Mouse (Mus musculus) olfactory bulb, adult 2 months (tissue): ENCODE measurements around the gene Cpd. TPM values are rescaled to one million over a fixed set of nuclear protein-coding genes. Genes with fewer than 3 reads are reported as not detected.
A peak's percentile ranks its signal among the peaks of the same experiment; 100 is the strongest.

ENCODE experiments used
- H3K27ac ChIP-seq: fragments of 200-500 bp; 2 replicates; pipeline ENCODE4 v1.5.1; 2012; ENCODE audit warnings: low read depth, low read length; ENCODE audit not compliant: insufficient read depth
- H3K4me1 ChIP-seq: fragments of 200-500 bp; 2 replicates; pipeline ENCODE4 v1.6.1; 2012; ENCODE audit warnings: low read length; ENCODE audit not compliant: control insufficient read depth, insufficient read depth
- H3K4me3 ChIP-seq: fragments of 200-500 bp; 2 replicates; pipeline ENCODE4 v1.5.1; 2012; ENCODE audit warnings: mild to moderate bottlenecking, low read depth, low read length, moderate library complexity; ENCODE audit not compliant: insufficient read depth
- CTCF ChIP-seq: fragments of 200-500 bp; IDR thresholded peaks from 2 replicates; pipeline ENCODE4 v1.5.1; 2012; ENCODE audit warnings: low read depth, mild to moderate bottlenecking, low read length, moderate library complexity; ENCODE audit not compliant: insufficient read depth
- POLR2A ChIP-seq: fragments of 200-500 bp; IDR thresholded peaks from 2 replicates; pipeline ENCODE4 v1.6.1; 2012; ENCODE audit warnings: mild to moderate bottlenecking, low read depth, low read length, moderate library complexity; ENCODE audit not compliant: insufficient read depth
- WGBS: fragments of 180-500 bp; shearing (Covaris S2); methylation state at CpG from one replicate; pipeline ENCODE4 v1.1.7; 2018; 5-methylcytosine and 5-hydroxymethylcytosine counted together
- polyA plus RNA-seq: library from polyadenylated mRNA; stranded (reverse); fragments of >200 nt; gene quantifications from 2 replicates; pipeline ENCODE4 v1.2.4, GENCODE M21; 2012; ENCODE audit warnings: low replicate concordance; ENCODE audit not compliant: missing spikeins, insufficient read depth, insufficient read length

Cpd gene
- polyA plus RNA-seq, 1 experiment = not detected

- TF ChIP-seq CTCF (no peak), POLR2A (no peak)
- 86% methylated on average over 5 of the region's 5 CpGs for WGBS
- no peak overlapping the region for H3K4me3 ChIP-seq
- H3K4me1 ChIP-seq = no peaks in the 10 kb centered on the region
- H3K27ac ChIP-seq = no peak overlapping the region
Measured at GRCm38 (mm10) chr11:76879816-76880215, 33.0 kb upstream of the Cpd start.

- Histone ChIP-seq H3K27ac (no peak overlapping the region), H3K4me1 (no peaks in the 10 kb centered on the region), H3K4me3 (no peak overlapping the region)
- WGBS = 81% methylated on average over 6 of the region's 6 CpGs
- TF ChIP-seq CTCF (no peak), POLR2A (no peak)
Measured at GRCm38 (mm10) chr11:76874766-76875165, 27.9 kb upstream of the Cpd start.

DNA sequence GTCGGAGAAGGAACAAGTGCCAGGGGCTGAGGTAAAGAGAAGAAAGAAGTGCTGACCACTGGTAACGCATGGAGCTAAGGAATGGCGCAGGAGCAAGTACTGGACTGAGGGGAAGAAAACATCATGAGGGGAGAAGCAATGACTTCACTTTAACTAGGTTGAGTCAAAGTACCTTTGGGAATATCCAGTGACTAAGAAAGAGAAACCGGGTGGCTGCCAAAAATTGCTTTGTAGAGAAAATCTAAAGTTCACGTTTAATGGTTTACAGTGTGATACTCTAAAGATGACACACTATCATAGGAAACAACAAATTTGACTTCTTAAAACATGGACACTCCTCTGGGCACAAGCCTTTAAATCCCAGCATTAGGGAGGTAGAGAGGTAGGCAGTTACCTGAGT is 27.0 kb upstream of the Cpd start:
- no peak for TF ChIP-seq CTCF
- TF ChIP-seq POLR2A = no peak
- WGBS = 93% methylated on average over 5 of the region's 5 CpGs
- Histone ChIP-seq H3K4me1 (no peaks in the 10 kb centered on the region), H3K4me3 (no peak overlapping the region), H3K27ac (no peak overlapping the region)

DNA sequence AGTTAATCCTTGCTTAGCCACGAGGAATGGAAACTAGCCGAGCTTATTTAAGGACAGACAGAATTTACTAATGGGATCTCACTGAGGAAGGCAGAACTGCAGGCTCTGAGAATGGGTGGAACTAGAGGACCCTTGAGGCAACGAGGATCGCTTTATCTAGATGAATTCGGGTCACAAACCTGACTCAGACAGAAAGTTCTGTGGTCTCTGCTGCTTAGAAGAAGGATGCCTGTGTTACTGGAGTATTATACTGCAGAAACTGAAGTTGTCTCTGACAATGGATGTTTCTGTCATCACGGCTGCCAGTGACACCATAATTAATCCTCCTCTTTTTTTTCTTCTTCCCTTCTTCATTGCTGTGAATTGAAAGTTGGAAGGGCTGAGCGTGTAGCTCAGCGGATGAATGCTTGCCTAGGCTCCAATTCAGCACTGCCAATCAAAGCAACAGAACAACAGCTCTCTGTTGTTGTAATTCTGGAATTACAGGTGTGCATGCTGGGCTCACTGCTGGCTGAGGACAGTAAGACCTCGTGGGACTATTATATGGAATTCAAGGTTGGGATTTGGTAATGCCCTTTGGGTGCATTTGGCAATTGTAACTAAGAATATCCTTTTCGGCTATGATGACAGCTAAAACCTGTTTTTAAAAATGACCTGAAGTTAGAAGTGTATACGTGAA is 25.9 kb upstream of the Cpd start:
- no peaks in the 10 kb centered on the region for H3K4me1 ChIP-seq
- no peak overlapping the region for H3K4me3 ChIP-seq
- TF ChIP-seq CTCF = no peak
- TF ChIP-seq POLR2A = no peak
- WGBS = 49% methylated on average over 11 of the region's 11 CpGs
- no peak overlapping the region for H3K27ac ChIP-seq

DNA sequence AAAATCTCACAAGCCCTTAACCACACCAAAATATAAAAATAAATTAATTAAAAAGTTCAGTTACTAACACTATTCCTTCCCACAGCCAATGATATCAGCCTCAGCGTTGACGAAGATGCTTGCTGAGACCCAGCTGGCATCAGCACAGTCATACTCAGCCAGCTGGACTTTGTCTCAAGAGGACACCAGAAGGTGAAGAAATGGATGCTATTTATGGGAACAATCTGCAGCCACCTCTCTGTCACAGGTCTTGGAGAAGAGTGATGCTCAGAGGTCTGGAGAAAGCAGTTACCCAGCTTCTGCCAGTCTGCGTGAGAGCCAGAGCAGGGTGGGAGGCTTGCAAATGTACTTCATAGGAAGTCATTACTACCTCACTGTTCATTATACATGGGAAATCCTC is 14.4 kb upstream of the Cpd start:
- no peak overlapping the region for H3K27ac ChIP-seq
- TF ChIP-seq CTCF (no peak), POLR2A (no peak)
- 82% methylated on average over 3 of the region's 3 CpGs for WGBS
- peaks cover 12% of the 10 kb centered on the region for H3K4me1 ChIP-seq
- no peak overlapping the region for H3K4me3 ChIP-seq

DNA sequence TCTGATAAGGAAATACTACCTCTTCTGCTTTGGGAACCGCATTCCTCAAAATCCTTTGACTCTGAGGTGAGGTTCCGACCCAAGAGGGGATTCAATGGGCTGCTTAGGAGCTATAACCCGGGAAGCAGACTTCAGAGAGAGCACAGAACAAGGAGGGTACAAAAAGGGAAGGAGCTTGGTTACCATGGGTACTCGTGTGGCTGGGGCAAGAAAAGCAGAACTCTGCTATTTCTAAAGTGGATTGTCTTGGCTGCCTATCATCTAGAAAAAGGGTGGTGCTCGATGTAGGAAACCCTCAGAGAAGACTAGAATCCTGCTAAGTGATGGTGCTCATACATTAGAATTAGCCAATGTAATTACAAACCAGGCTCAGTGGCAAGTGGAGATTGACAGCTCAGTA is 12.4 kb upstream of the Cpd start:
- no peak overlapping the region for H3K4me3 ChIP-seq
- 31% methylated on average over 5 of the region's 5 CpGs for WGBS
- H3K27ac ChIP-seq = peak overlapping the region; percentile 28; the same call in 1 of the 2 replicates
- TF ChIP-seq POLR2A (no peak), CTCF (no peak)
- peaks cover 16% of the 10 kb centered on the region for H3K4me1 ChIP-seq

GRCm38 (mm10) chr11:76858781-76859180 is 12.0 kb upstream of the Cpd start:
- TF ChIP-seq CTCF (no peak), POLR2A (no peak)
- H3K4me3 ChIP-seq = no peak overlapping the region
- 54% methylated on average over 5 of the region's 5 CpGs for WGBS

DNA sequence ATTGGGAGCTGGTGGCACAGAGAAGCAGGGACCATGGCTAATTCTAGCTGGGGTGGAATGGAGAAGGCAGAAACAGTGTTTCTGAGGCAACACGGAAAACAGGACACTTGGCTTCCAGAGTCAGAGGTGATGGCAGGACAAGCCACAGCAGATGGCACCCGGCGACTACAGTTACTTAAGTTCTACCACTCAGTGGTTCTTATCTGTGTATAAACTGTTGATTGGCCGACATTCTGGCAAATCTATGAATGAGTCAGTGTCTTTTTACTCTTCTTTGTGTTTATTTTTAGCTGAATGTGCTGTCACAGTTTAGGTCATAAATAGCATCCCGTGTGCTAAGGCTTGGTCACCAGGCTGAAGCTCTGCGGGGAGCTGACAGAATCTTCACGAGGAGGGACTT is 10.3 kb upstream of the Cpd start:
- Histone ChIP-seq H3K4me1 (peaks cover 16% of the 10 kb centered on the region), H3K4me3 (no peak overlapping the region), H3K27ac (no peak overlapping the region)
- TF ChIP-seq POLR2A (no peak), CTCF (no peak)
- 50% methylated on average over 7 of the region's 7 CpGs for WGBS

More at GRCm38 (mm10) chr11:76858781-76859180, 12.0 kb upstream of the Cpd start:
- Histone ChIP-seq H3K27ac (peak overlapping the region; percentile 28; the same call in 1 of the 2 replicates), H3K4me1 (peaks cover 16% of the 10 kb centered on the region)

- H3K4me1 ChIP-seq = peaks cover 16% of the 10 kb centered on the region
- no peak overlapping the region for H3K4me3 ChIP-seq
- no peak overlapping the region for H3K27ac ChIP-seq
- TF ChIP-seq POLR2A (no peak), CTCF (no peak)
- 81% methylated on average over 2 of the region's 2 CpGs for WGBS
Measured at GRCm38 (mm10) chr11:76856601-76857000, 9.8 kb upstream of the Cpd start.
